Mouse (Mus musculus): Measurements from ENCODE around the gene Slc22a19.

GRCm38 (mm10) chr19:7672033-7672432 is 39.1 kb downstream of the Slc22a19 start:
- TF ChIP-seq POLR2A (IDR thresholded peaks at IDR 0.05; ENCODE audit: low read depth, low read length) (no peak), CTCF (IDR thresholded peaks at IDR 0.05; ENCODE audit: borderline replicate concordance, insufficient read depth, low read length) (no peak)
